Mouse (Mus musculus) forebrain, embryonic 15.5 days (tissue): ENCODE data around the gene Mavs. TPM values are rescaled to one million over a fixed set of nuclear protein-coding genes. Genes with fewer than 3 reads are reported as not detected.

Experiments
- ATAC-seq: fragments of 200-750 bp; cut with Nextera tagmentation; replicated peaks from 2 replicates; pipeline ENCODE4 v1.8.0; 2017; ENCODE audit warnings: mild to moderate bottlenecking, moderate TSS enrichment, moderate library complexity
- H3K27ac ChIP-seq: fragments of 300-500 bp; sonication (generic); replicated peaks from 2 replicates; pipeline ENCODE4 v1.5.1; 2015; ENCODE audit warnings: mild to moderate bottlenecking, inconsistent platforms
- H3K27me3 ChIP-seq: fragments of 300-500 bp; sonication (generic); 2 replicates; pipeline ENCODE4 v1.6.1; 2015; ENCODE audit warnings: inconsistent platforms
- H3K36me3 ChIP-seq: fragments of 300-500 bp; sonication (generic); 2 replicates; pipeline ENCODE4 v1.6.1; 2015; ENCODE audit warnings: mild to moderate bottlenecking, inconsistent platforms
- H3K4me1 ChIP-seq: fragments of 300-500 bp; sonication (generic); 2 replicates; pipeline ENCODE4 v1.6.1; 2015; ENCODE audit warnings: inconsistent platforms
- H3K4me2 ChIP-seq: fragments of 300-500 bp; sonication (generic); replicated peaks from 2 replicates; pipeline ENCODE4 v1.6.1; 2015; ENCODE audit warnings: mild to moderate bottlenecking, inconsistent platforms
- H3K4me3 ChIP-seq: fragments of 300-500 bp; sonication (generic); 2 replicates; pipeline ENCODE4 v1.5.1; 2015; ENCODE audit warnings: mild to moderate bottlenecking, inconsistent platforms
- H3K9ac ChIP-seq: fragments of 300-500 bp; sonication (generic); replicated peaks from 2 replicates; pipeline ENCODE4 v1.6.1; 2015; ENCODE audit warnings: mild to moderate bottlenecking, inconsistent platforms
- H3K9me3 ChIP-seq: fragments of 300-500 bp; sonication (generic); 2 replicates; pipeline ENCODE4 v1.6.1; 2016; ENCODE audit warnings: inconsistent platforms
- WGBS: fragments of 180-500 bp; shearing (Covaris S2); methylation state at CpG from one replicate; pipeline ENCODE4 v1.1.7; 2015; ENCODE audit warnings: mixed read lengths; 5-methylcytosine and 5-hydroxymethylcytosine counted together
- polyA plus RNA-seq: library from polyadenylated mRNA; unstranded; fragments of >200 nt; fragmentation: Nextera tagmentation; extraction: Ambion mirVana; gene quantifications from 2 replicates; pipeline ENCODE4 v1.2.1, GENCODE M21; 2015

The Mavs gene
- polyA plus RNA-seq, 1 experiment from 2014 or later: 6.4 TPM

DNA sequence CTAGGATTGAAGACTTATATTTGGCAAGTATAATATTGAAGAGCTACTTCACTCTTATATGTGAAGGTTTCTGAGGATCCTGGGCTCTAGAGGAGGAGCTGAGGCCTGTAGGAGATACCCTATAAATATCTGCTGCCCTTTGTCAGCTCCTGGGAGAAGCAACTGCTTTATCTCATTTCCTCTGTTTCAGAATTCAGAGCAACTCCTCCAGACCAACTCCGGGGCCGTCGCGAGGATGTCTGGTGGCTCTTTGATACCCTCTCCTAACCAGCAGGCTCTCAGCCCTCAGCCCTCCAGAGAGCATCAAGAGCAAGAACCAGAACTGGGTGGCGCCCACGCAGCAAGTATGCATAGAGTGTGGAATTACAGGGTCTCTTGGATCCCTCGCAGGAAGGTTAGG, 9.1 kb downstream of the Mavs start:
- 95% methylated on average over 7 of the region's 7 CpGs for WGBS
- Histone ChIP-seq H3K27me3 (no peaks in the 10 kb centered on the region), H3K9ac (no peak overlapping the region), H3K9me3 (no peaks in the 10 kb centered on the region), H3K4me2 (no peak overlapping the region), H3K27ac (no peak overlapping the region), H3K4me1 (no peaks in the 10 kb centered on the region), H3K36me3 (no peaks in the 10 kb centered on the region), H3K4me3 (no peak overlapping the region)
- ATAC-seq: no peak

DNA sequence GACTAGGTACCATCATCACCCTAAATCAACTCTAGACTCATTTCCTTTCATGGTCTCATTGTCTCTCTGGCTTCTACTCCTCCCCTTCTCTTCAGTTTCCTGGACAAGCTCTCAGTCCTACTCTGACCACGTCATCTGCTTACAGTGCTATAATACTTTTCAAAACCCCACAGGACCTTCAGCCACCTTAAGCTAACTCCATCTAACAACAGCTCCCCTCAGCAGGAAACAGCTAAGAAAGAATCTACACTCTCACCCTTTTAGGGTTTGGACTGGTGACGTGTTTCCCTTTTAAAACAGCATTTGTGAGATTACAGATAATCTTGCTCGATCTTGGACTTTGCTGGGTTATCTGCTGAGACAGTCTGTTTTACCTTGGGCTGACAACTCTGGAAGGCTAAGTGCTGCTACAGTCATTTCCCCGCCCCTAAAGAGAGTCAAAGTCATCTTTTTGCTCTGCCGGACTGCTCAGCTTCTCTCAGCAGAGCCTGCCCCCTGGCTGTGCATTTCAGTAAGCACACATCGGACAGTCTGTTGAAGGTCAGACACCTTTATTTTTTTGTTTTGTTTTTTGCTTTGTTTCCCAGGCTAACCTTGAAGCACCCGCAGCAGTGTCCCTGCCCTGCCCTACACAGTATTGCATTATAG, 19.9 kb downstream of the Mavs start:
- WGBS: 36% methylated on average over 7 of the region's 7 CpGs

DNA sequence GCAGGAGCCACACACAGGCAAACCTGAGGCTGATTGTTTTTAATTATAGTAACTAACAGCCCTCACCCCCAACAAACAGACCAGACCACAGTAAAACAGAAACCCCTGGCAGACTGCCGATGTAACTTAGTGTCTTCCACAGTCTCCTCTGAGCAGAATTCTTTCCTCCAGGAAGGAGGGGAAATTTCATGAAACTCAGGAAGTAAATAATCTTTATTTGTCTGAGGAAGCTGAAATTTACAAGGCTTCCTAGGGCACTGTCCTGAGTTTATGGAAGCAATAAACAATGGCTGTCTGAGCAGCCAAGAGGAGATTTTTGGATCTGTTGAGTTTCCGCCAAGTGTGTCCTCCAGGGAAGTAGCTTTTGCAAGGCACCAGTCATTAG, 20.5 kb downstream of the Mavs start:
- ATAC-seq: no peak
- Histone ChIP-seq H3K9me3 (no peaks in the 10 kb centered on the region), H3K27me3 (no peaks in the 10 kb centered on the region), H3K27ac (no peak overlapping the region), H3K9ac (no peak overlapping the region), H3K4me1 (no peaks in the 10 kb centered on the region), H3K4me3 (no peak overlapping the region), H3K36me3 (no peaks in the 10 kb centered on the region), H3K4me2 (no peak overlapping the region)
- WGBS: 81% methylated on average over 2 of the region's 2 CpGs

More for the DNA sequence above, 19.9 kb downstream of the Mavs start:
- H3K4me2 ChIP-seq: no peak overlapping the region
- H3K9me3 ChIP-seq: no peaks in the 10 kb centered on the region
- H3K4me1 ChIP-seq: no peaks in the 10 kb centered on the region
- ATAC-seq: no peak
- H3K4me3 ChIP-seq: no peak overlapping the region
- H3K27ac ChIP-seq: no peak overlapping the region
- no peak overlapping the region for H3K9ac ChIP-seq
- H3K27me3 ChIP-seq: no peaks in the 10 kb centered on the region
- no peaks in the 10 kb centered on the region for H3K36me3 ChIP-seq

DNA sequence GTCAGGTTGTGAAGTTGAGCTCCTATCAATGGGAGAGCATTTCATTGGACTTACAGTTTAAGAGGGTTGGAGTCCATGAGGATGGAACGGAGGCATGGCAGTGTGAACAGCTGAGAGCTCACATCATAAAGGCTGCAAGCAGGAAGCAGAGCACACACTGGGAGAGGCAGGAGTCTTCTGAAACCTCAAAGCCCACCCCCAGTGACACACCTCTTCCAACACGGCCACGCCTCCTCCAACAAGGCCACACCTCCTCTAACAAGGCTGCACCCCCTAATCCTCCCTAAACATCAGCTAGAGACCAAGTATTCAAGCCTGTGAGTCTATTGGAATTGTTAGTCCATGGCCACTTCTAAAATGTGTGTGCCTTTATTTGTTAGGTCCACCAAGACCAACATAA, 21.9 kb downstream of the Mavs start:
- Histone ChIP-seq H3K4me1 (peaks cover 4% of the 10 kb centered on the region; the same call in 1 of the 2 replicates), H3K27me3 (no peaks in the 10 kb centered on the region), H3K36me3 (no peaks in the 10 kb centered on the region), H3K27ac (no peak overlapping the region), H3K4me2 (no peak overlapping the region), H3K9me3 (no peaks in the 10 kb centered on the region), H3K4me3 (no peak overlapping the region), H3K9ac (no peak overlapping the region)
- ATAC-seq: no peak
- 59% methylated on average over 3 of the region's 3 CpGs for WGBS

DNA sequence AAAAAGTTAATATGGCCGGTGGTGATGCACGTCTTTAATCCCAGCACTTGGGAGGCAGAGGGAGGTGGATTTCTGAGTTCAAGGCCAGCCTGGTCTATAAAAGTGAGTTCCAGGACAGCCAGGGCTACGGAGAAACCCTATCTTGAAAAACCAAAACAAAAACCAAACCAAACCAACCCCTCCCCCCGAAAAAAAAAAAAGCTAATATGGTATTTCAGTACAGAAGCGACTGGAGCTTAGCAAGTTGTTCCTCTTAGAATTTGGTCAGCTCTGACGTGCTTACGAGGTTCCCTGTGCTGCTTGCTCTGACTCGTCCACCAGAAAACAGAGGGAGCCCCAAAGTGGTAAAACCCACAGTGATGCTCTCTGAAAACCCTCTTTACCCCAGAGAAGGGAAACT, 24.8 kb downstream of the Mavs start:
- Histone ChIP-seq H3K9me3 (no peaks in the 10 kb centered on the region), H3K4me2 (no peak overlapping the region), H3K36me3 (no peaks in the 10 kb centered on the region), H3K27ac (no peak overlapping the region), H3K9ac (no peak overlapping the region), H3K4me3 (no peak overlapping the region), H3K4me1 (peaks cover 20% of the 10 kb centered on the region), H3K27me3 (no peaks in the 10 kb centered on the region)
- no peak for ATAC-seq
- WGBS: 81% methylated on average over 8 of the region's 8 CpGs

DNA sequence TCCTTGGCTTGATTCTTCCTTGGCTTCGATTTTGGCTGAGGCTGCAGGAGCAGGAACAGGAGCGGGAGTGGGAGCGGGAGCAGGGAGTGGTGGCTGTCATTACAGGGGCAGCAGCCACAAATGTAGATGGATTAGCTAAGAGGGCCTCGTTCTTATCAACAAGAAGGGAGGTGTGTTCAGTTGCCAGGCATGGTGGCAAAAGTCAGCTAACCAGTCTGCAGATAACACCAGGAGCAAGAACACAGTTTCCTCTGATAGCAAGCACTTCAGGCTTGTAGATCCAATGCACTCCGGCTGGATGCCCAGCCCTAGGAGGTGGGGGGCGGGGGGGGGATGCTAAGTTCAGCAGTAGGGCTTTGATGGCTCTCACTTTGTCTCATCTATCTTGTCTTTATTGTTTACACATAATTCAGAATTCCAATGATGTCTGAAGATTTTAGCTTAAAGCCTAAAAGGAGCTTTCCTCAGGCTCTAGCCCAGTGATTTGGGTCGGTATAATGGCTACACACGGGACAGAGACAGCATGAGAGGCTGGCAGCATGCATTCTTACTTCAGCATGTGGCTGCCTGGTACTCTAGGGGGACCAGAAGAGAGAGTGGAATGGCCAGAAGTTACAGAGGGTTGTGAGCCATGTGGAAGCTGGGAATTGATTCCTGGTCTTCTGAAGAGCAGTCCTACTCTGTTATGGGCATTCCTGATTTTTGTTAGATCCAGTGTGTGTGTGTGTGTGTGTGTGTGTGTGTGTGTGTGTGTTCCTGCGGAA, 26.9 kb downstream of the Mavs start:
- Histone ChIP-seq H3K36me3 (no peaks in the 10 kb centered on the region), H3K4me3 (no peak overlapping the region), H3K27ac (0 out of 2 replicates have a peak overlapping the region, but pooled peaks have one; percentile 7), H3K27me3 (no peaks in the 10 kb centered on the region), H3K9ac (no peak overlapping the region), H3K4me2 (no peak overlapping the region), H3K9me3 (no peaks in the 10 kb centered on the region), H3K4me1 (peaks cover 37% of the 10 kb centered on the region)
- WGBS: 62% methylated on average over 9 of the region's 9 CpGs
- no peak for ATAC-seq

DNA sequence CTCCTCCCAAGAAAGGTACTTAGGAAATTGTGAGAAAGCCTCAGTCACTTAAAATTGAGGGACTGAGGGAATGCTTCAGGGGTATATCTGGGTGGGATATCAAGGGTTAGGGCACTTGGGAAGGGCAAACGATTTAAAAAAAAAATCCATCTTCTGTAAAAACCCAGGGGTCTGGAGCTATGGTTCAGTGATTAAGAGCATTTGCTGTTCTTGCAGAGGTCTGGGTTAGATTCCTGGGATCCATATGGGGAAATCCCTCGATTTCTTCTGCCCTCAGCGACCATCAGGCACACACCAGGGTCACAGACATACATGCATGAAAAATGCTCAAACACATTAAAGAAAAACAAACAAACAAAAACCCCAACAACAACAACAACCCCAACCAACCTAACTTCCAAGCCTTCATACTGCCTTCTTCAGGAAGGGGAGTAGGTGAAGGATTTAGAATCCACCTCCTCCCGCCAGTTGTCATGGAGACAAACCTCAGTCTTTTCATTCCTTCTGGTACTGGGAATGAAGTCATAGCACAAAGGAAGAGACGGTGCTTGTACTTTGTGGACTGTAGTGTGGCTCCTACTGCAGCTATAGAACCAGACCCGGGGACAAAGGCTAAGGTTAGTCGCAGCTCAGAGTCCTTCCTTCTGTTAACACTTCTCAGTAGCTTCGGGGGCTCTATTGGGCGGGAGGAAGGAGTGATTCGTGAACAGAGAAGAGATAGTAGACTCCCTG, 27.8 kb downstream of the Mavs start:
- peak overlapping the region; percentile 76 for H3K4me2 ChIP-seq
- no peaks in the 10 kb centered on the region for H3K9me3 ChIP-seq
- H3K36me3 ChIP-seq: no peaks in the 10 kb centered on the region
- H3K4me1 ChIP-seq: peaks cover 41% of the 10 kb centered on the region
- peak; percentile 80 for ATAC-seq
- 3% methylated on average over 10 of the region's 10 CpGs for WGBS
- H3K27ac ChIP-seq: peak overlapping the region; percentile 99
- peak overlapping the region; percentile 63 for H3K9ac ChIP-seq
- peak overlapping the region; percentile 89 for H3K4me3 ChIP-seq
- no peaks in the 10 kb centered on the region for H3K27me3 ChIP-seq

DNA sequence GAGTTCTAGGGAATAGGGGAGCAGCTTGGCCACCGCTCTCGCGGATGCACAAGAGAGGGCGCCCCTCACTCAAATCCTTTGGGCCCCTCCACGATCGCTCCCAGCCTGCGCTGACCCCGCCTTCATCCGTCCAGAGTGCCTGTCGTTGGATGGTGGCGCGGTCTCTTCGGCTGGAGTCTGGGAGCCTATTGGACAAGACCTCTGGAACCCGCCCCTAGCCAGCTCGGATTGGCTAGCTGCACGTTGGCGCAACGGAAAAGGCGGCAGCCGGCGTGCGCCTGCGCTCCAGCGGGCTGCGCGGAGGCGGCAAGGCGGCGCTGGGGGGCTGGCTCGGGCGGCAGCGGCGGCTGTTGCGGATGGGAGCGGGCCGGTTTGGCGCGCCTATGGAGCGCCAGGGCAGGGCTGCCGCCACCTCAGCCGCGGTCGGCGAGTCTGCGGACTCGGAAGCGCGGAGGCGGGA, 28.4 kb downstream of the Mavs start, which contains the start of gene Pank2:
Gene Pank2 (plus strand): TSS at position 283 of the 460 bp plus-strand sequence.
- Histone ChIP-seq H3K4me1 (peaks cover 46% of the 10 kb centered on the region), H3K9ac (peak within 1 kb of the TSS; percentile 94), H3K4me3 (peak within 1 kb of the TSS; percentile 89), H3K36me3 (no peaks in the 10 kb centered on the region), H3K27me3 (no peaks in the 10 kb centered on the region), H3K4me2 (peak within 1 kb of the TSS; percentile 76), H3K9me3 (no peaks in the 10 kb centered on the region), H3K27ac (peak within 1 kb of the TSS; percentile 99)
- WGBS: under 1% methylated on average over 49 of the region's 49 CpGs
- peak; percentile 100 for ATAC-seq

DNA sequence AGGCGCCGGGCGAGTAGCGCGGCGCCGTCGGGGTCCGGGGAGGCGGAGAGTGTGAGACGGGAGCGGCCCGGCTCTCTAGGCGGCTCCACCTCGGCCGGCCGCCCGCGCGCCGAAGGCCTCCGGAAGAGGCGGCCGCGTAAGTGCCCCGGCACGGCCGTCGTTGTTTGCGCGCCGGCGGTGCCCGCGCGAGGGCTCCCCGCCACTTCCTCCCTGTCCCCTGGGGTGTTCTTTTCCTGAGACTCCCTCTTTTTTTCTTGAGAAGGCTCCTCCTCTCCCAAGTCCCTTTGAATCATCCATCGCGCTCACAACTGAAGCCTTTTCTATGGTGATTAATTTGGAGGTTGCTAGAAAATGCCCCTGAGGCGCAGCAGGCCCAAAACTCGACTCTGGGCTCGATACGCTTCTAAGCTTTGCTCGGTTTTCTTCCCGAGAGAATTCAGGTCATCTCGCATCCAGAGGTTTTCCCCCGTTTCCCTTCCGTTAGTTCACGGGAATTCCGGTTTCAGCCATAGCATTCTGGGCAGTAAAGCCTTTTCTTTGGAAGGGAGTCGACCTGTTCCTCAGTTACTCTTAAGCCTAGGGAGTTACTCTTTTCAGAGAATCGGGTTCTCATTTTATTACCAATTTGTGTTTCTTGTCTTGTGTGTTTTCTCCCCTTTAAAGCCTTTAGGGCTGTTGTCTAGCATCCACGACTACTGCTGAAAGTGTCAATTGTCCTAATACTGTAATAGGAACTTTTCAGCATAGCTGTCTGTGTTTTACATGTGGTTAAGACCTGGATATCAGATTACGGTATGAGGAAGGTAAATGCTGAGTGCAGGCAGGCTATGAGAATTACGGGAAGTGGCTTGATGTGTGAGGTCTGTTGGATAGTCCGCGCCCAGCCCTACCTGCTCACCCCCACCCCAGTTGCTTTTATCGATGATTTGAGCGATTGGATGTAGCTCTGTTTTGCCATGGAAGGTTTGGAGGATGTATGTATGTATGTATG, 29.1 kb downstream of the Mavs start:
- Histone ChIP-seq H3K27ac (peak overlapping the region; percentile 99), H3K36me3 (no peaks in the 10 kb centered on the region), H3K4me2 (peak overlapping the region; percentile 76), H3K4me1 (peaks cover 51% of the 10 kb centered on the region), H3K9ac (peak overlapping the region; percentile 94), H3K9me3 (no peaks in the 10 kb centered on the region), H3K27me3 (no peaks in the 10 kb centered on the region), H3K4me3 (peak overlapping the region; percentile 89)
- under 1% methylated on average over 59 of the region's 59 CpGs for WGBS
- ATAC-seq: peak; percentile 79

DNA sequence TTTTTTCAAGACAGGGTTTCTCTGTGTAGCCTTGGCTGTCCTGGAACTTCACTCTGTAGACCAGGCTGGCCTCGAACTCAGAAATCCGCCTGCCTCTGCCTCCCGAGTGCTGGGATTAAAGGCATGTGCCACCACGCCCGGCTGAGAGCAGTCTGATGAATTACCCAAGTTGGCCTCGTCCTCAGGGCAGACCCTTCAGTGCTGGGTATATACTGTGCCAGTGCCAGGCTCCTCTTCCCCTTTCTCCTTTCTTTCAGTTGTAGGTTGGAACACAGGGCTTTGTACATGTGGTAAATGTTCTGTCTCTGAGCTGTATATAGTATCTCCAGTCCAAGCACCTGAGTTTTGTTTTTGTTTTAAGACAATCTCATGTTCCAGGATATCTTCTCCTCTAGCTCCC, 30.2 kb downstream of the Mavs start:
- Histone ChIP-seq H3K9ac (no peak overlapping the region; the same call in 1 of the 2 replicates), H3K27me3 (no peaks in the 10 kb centered on the region), H3K4me3 (peak overlapping the region; percentile 89), H3K4me2 (peak overlapping the region; percentile 76), H3K36me3 (no peaks in the 10 kb centered on the region), H3K9me3 (no peaks in the 10 kb centered on the region), H3K4me1 (peaks cover 51% of the 10 kb centered on the region), H3K27ac (no peak overlapping the region)
- 67% methylated on average over 6 of the region's 6 CpGs for WGBS
- no peak for ATAC-seq

DNA sequence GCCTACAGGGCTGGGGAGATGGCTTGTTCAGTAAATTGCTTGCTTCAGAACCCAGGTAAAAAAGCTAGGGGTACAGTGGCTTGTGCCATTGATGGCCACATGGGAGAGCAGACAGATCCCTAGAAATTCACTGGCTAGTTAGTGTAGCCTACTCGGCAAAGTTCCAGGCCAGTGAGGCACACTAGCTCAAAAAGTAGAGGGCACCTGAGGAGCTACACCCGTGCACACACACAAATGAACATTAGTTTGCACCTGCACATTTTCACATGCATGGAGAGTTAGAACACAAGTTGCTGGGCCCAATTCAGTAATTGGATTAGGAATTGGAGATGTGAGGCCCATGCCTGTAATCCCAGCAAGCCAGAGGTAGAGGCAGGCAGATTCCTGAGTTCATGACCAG, 31.2 kb downstream of the Mavs start:
- no peaks in the 10 kb centered on the region for H3K36me3 ChIP-seq
- H3K9me3 ChIP-seq: no peaks in the 10 kb centered on the region
- no peak overlapping the region for H3K4me2 ChIP-seq
- H3K9ac ChIP-seq: 0 out of 2 replicates have a peak overlapping the region, but pooled peaks have one; percentile 13
- WGBS: 64% methylated on average over 2 of the region's 2 CpGs
- no peak for ATAC-seq
- peaks cover 51% of the 10 kb centered on the region for H3K4me1 ChIP-seq
- no peaks in the 10 kb centered on the region for H3K27me3 ChIP-seq
- no peak overlapping the region for H3K4me3 ChIP-seq
- H3K27ac ChIP-seq: no peak overlapping the region
